Mouse (Mus musculus) limb, embryonic 14.5 days (tissue): Measurements from ENCODE around the gene Vash2. TPM values are rescaled to one million over a fixed set of nuclear protein-coding genes. Genes with fewer than 3 reads are reported as not detected.

Experiments
- ATAC-seq: fragments of 200-750 bp; cut with Nextera tagmentation; 2 replicates; pipeline ENCODE4 v1.8.0; 2017; ENCODE audit warnings: low read depth, moderate number of reproducible peaks, moderate TSS enrichment; ENCODE audit not compliant: low FRiP score
- DNase-seq: peaks from one replicate; pipeline ENCODE4 v3.0.0-alpha.2; 2015; ENCODE audit warnings: low spot score
- H3K27ac ChIP-seq: fragments of 300-500 bp; sonication (generic); replicated peaks from 2 replicates; pipeline ENCODE4 v1.5.1; 2014; ENCODE audit warnings: low read depth, mild to moderate bottlenecking, low read length, moderate library complexity, mixed read lengths
- H3K27me3 ChIP-seq: fragments of 300-500 bp; sonication (generic); 2 replicates; pipeline ENCODE4 v1.6.1; 2014; ENCODE audit warnings: low read length, mixed read lengths; ENCODE audit not compliant: control insufficient read depth, insufficient read depth
- H3K36me3 ChIP-seq: fragments of 300-500 bp; sonication (generic); 2 replicates; pipeline ENCODE4 v1.6.1; 2014; ENCODE audit warnings: mild to moderate bottlenecking, low read length, moderate library complexity, mixed read lengths; ENCODE audit not compliant: control insufficient read depth, insufficient read depth
- H3K4me1 ChIP-seq: fragments of 300-500 bp; sonication (generic); 2 replicates; pipeline ENCODE4 v1.6.1; 2014; ENCODE audit warnings: antibody characterized with exemption, low read length, mixed read lengths; ENCODE audit not compliant: control insufficient read depth, insufficient read depth
- H3K4me2 ChIP-seq: fragments of 300-500 bp; sonication (generic); replicated peaks from 2 replicates; pipeline ENCODE4 v1.6.1; 2014; ENCODE audit warnings: low read depth, mild to moderate bottlenecking, low read length, moderate library complexity; ENCODE audit not compliant: severe bottlenecking
- H3K4me3 ChIP-seq: fragments of 300-500 bp; sonication (generic); replicated peaks from 2 replicates; pipeline ENCODE4 v1.5.1; 2014; ENCODE audit warnings: low read length
- H3K9ac ChIP-seq: fragments of 300-500 bp; sonication (generic); 2 replicates; pipeline ENCODE4 v1.6.1; 2014; ENCODE audit warnings: mild to moderate bottlenecking, low read depth, low read length, moderate library complexity; ENCODE audit not compliant: severe bottlenecking
- H3K9me3 ChIP-seq: fragments of 300-500 bp; sonication (generic); 2 replicates; pipeline ENCODE4 v1.6.1; 2016; ENCODE audit warnings: low read length; ENCODE audit not compliant: control insufficient read depth
- POLR2A ChIP-seq: fragments of 200-500 bp; IDR thresholded peaks from 2 replicates; pipeline ENCODE4 v1.8.0; 2012; ENCODE audit warnings: inconsistent platforms, mild to moderate bottlenecking, moderate library complexity, borderline replicate concordance; ENCODE audit not compliant: insufficient read depth, insufficient read length; ENCODE audit errors: extremely low read depth
- WGBS: fragments of 180-500 bp; shearing (Covaris S2); extraction: QIAGEN DNeasy Blood & Tissue Kit; methylation state at CpG from one replicate; pipeline ENCODE4 v1.1.7; 2014; 5-methylcytosine and 5-hydroxymethylcytosine counted together
- polyA plus RNA-seq, 2 experiments: library from polyadenylated mRNA; depleted of rRNA in 1 of 2; stranded (reverse) in 1 of 2; unstranded in 1 of 2; fragments of >200 nt; fragmentation: Nextera tagmentation in 1 of 2; extraction: Ambion mirVana in 1 of 2; gene quantifications; 2 replicates each; pipeline versions ENCODE4 v1.2.1 to v1.2.3; 2012 to 2014

The Vash2 gene
- polyA plus RNA-seq, 2 experiments = 40.1 to 64.7 TPM

GRCm38 (mm10) chr1:190911415-190912123, 67.5 kb downstream of the Vash2 start, which contains the start of gene Rps6kc1:
TSS of gene Rps6kc1 (minus strand) at chr1:190911770.
- Histone ChIP-seq H3K27ac (0 out of 2 replicates have a peak within 1 kb of the TSS, but pooled peaks have one; percentile 26), H3K9me3 (no peaks in the 10 kb centered on the region), H3K4me1 (peaks cover 15% of the 10 kb centered on the region), H3K27me3 (no peaks in the 10 kb centered on the region), H3K9ac (peak within 1 kb of the TSS; percentile 64), H3K36me3 (no peaks in the 10 kb centered on the region), H3K4me2 (peak within 1 kb of the TSS; percentile 59), H3K4me3 (peak within 1 kb of the TSS; percentile 62)
- peak; percentile 82 for DNase-seq
- 3% methylated on average over 39 of the region's 47 CpGs for WGBS
- peak; percentile 95 for ATAC-seq
- TF ChIP-seq POLR2A = peak; percentile 71; the same call in 1 of the 2 replicates

GRCm38 (mm10) chr1:190910836-190911235, 68.3 kb downstream of the Vash2 start:
- 79% methylated on average over 6 of the region's 6 CpGs for WGBS

GRCm38 (mm10) chr1:190904714-190905113, 74.4 kb downstream of the Vash2 start:
- Histone ChIP-seq H3K4me1 (peaks cover 4% of the 10 kb centered on the region; the same call in 1 of the 2 replicates), H3K27ac (no peak overlapping the region), H3K9me3 (no peaks in the 10 kb centered on the region), H3K4me3 (no peak overlapping the region), H3K36me3 (peaks cover 29% of the 10 kb centered on the region), H3K27me3 (no peaks in the 10 kb centered on the region), H3K4me2 (no peak overlapping the region), H3K9ac (no peak overlapping the region)
- DNase-seq = no peak
- 94% methylated on average over 16 of the region's 16 CpGs for WGBS
- TF ChIP-seq POLR2A = no peak
- no peak for ATAC-seq

More at GRCm38 (mm10) chr1:190910836-190911235, 68.3 kb downstream of the Vash2 start:
- Histone ChIP-seq H3K27ac (no peak overlapping the region), H3K9me3 (no peaks in the 10 kb centered on the region), H3K4me3 (peak overlapping the region; percentile 62), H3K9ac (peak overlapping the region; percentile 64), H3K4me1 (peaks cover 15% of the 10 kb centered on the region), H3K4me2 (peak overlapping the region; percentile 59), H3K36me3 (no peaks in the 10 kb centered on the region), H3K27me3 (no peaks in the 10 kb centered on the region)
- DNase-seq (no peak), ATAC-seq (no peak)
- no peak for TF ChIP-seq POLR2A

DNA sequence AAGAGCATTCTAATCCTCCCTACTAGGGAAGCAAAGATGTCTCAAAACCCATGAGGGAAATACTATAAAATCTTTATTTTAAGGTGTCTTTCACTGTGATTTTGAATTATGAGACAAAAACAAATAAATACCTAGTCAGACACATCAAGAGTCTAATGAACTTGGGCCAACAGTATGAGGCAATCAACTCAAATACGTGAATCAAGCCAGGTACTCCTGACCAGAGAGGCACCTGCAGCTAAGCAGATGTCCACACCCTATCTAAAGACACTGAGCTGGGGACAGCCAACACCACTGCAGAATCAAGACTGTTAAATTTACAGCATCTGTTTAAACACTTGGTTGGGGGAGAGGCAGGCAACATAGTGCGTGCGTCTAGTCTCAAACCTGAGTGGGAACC, 75.0 kb downstream of the Vash2 start:
- WGBS = 93% methylated on average over 3 of the region's 3 CpGs
- no peaks in the 10 kb centered on the region for H3K27me3 ChIP-seq
- no peak overlapping the region for H3K27ac ChIP-seq
- no peak overlapping the region for H3K4me2 ChIP-seq
- no peak overlapping the region for H3K9ac ChIP-seq
- peaks cover 4% of the 10 kb centered on the region; the same call in 1 of the 2 replicates for H3K4me1 ChIP-seq
- no peak for TF ChIP-seq POLR2A
- peaks cover 29% of the 10 kb centered on the region for H3K36me3 ChIP-seq
- H3K4me3 ChIP-seq = no peak overlapping the region
- DNase-seq = no peak
- ATAC-seq = no peak
- H3K9me3 ChIP-seq = no peaks in the 10 kb centered on the region

- no peak for ATAC-seq
- Histone ChIP-seq H3K9me3 (no peaks in the 10 kb centered on the region), H3K4me1 (no peaks in the 10 kb centered on the region), H3K27me3 (no peaks in the 10 kb centered on the region), H3K27ac (no peak overlapping the region), H3K4me2 (no peak overlapping the region), H3K4me3 (no peak overlapping the region), H3K36me3 (peaks cover 46% of the 10 kb centered on the region), H3K9ac (no peak overlapping the region)
- WGBS = 69% methylated on average over 2 of the region's 2 CpGs
- TF ChIP-seq POLR2A = no peak
- DNase-seq = no peak
These were observed 78.0 kb downstream of the Vash2 start for GRCm38 (mm10) chr1:190901082-190901481.
